Mouse (Mus musculus) heart, adult 11 months (tissue): ENCODE results near the gene Cd55b.
"Not testable (repeated sequence)": the region's sequence is repeated elsewhere in the genome, so short reads cannot be mapped to it uniquely, and the experiment has no call there.

ENCODE experiments used
- DNase-seq: peaks from one replicate; pipeline ENCODE4 v3.0.0; 2022

Cd55b gene

GRCm38 (mm10) chr1:130422664-130423111 is at the start of gene Cd55b:
Gene Cd55b (minus strand): TSS chr1:130423009.
- peak; percentile 92 for DNase-seq

DNA sequence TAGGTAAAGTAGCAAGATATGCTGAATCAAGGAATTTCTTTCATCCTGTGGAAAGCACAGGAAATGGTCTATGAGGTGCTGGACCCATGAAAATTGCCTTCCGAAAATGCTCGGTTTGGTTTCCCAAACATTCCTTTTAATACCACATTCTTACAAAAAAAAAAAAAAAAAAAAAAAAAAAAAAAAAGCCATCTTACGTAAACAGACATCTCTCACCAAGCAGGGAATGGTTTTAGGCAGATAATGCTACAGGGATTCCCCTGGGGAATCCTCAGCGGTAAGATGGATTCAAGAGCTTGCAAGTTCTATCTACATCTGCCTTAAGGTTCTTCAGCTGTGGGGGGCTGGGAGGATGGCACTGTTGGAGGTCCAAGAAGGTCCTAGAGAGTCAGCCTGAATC is 47.3 kb upstream of the Cd55b start:
- DNase-seq, result no peak

- DNase-seq, result peak; percentile 27
Measured at GRCm38 (mm10) chr1:130467453-130467852, 44.6 kb upstream of the Cd55b start.

DNA sequence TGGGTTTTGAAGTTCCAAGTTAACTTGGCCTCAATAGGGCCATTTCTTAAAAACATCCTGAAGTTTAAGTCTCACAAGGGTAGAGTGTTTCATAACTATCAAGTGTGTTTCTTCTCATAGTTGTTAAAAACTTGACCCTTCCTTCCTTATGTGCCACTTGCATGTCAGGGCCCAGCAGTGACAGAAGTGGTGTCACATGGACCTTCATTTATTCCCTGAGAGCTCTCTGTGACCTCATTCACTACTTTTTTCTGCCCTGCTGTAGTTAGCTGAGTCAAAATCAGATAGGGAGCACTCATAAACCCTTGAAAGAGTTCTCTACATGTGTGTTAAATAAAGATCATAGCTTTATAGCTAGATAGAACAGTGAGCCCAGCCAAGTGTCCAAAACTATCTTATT is 41.4 kb upstream of the Cd55b start:
- no peak for DNase-seq

GRCm38 (mm10) chr1:130462867-130463266 is 40.1 kb upstream of the Cd55b start:
- DNase-seq, result no peak

DNA sequence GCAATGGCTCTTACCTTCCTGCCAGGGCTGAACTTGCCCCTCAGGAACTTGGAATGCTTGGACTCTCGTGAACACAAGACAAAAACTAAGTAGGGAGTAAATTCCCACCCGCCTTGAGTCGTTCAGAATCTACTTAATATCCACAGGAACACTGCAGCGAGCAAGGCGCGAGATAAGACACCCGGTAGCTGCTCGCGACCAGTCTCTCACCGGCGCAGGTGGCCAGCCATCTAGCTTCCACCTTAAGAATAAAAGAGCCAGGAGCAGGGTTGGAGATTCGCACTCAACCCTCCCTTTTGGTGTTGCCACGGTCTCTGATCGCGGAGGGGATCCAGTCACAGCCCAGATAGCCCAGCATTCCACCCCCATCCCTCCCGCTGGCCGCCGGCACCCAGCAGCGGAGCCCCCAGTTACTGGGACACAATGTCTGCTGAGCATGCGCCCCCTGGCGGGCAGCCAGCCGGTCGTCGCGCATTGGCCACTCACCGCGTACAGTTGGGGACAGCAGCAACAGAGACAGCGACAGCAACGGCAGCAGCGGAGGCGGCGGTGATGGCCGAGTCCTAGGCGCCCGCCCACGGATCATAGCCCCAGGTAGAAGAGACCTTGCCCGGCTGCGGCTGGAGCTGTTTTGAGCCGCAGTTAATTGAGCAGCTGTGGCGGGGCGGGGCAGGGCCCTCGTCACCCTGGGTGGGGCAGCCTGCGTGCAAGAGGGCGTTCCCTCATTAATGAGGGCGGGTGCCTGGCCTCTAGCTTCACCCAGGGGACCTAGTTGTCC is 39.5 kb upstream of the Cd55b start, which contains the start of gene Cd55:
Gene Cd55, minus strand, starts transcription at position 661 of the 778 bp plus-strand sequence.
- DNase-seq, result peak; percentile 99

DNA sequence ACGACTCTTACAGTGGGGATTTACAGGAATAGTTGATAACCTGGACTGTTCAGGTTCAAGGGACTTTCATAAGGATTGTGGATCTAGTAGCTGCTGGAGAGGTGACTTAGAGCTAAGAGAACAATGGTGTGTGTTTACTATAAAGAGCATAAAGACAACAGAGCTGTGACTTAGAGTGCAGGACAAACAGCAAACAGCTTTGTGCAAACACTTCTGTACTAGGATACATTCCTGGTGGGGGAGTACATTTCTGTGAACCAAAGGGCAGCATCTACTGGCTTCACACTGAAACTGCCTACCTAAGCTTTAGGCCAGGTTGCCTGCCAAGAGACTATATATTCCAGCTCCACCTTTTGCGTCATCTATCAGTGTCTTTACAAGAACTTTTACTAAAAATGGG is 32.3 kb upstream of the Cd55b start:
- DNase-seq, result no peak

GRCm38 (mm10) chr1:130442930-130443329 is 20.1 kb upstream of the Cd55b start:
- not testable (repeated sequence) for DNase-seq

GRCm38 (mm10) chr1:130430920-130431319 is 8.1 kb upstream of the Cd55b start:
- no peak for DNase-seq

- DNase-seq, result not testable (repeated sequence)
Measured at GRCm38 (mm10) chr1:130428667-130429066, 5.9 kb upstream of the Cd55b start.

- DNase-seq, result not testable (repeated sequence)
Measured at GRCm38 (mm10) chr1:130427175-130427853, 4.5 kb upstream of the Cd55b start.

GRCm38 (mm10) chr1:130422033-130422432 is 776 bp downstream of the Cd55b start:
- not testable (repeated sequence) for DNase-seq

- not testable (repeated sequence) for DNase-seq
Measured at GRCm38 (mm10) chr1:130397109-130397508, 25.7 kb downstream of the Cd55b start.

GRCm38 (mm10) chr1:130387282-130387681 is 35.5 kb downstream of the Cd55b start:
- peak; percentile 27 for DNase-seq

- peak; percentile 56 for DNase-seq
Measured at GRCm38 (mm10) chr1:130377726-130378429, 44.9 kb downstream of the Cd55b start.

DNA sequence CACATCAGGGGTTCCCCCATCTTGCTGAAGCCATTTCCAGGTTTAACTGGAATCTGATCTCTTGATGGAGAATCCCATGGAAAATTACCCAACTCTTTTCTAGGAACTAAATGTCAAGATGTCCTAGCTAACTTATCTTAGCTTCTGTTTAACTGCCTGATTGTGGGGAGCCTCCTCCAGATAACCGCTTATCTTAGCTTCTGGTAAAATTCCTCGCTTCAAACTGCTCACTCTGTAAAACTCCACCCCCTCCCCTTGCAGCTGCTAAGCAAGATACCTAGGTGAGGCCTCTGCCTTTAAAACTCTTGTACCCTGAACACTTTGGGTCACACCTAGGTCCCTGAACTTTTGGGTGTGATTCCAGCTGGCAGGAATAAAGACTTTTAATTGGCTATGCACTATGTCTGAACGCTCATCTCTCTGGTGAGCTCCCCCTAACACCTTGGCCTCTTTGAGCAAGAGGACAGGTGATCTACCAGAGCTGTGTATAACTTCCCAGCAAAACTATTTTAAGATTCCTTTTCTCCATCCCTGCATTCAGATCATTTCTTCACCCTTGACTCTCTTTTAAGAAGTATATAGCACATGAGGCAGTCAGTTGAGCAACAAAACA is 48.5 kb downstream of the Cd55b start:
- peak; percentile 18 for DNase-seq

DNA sequence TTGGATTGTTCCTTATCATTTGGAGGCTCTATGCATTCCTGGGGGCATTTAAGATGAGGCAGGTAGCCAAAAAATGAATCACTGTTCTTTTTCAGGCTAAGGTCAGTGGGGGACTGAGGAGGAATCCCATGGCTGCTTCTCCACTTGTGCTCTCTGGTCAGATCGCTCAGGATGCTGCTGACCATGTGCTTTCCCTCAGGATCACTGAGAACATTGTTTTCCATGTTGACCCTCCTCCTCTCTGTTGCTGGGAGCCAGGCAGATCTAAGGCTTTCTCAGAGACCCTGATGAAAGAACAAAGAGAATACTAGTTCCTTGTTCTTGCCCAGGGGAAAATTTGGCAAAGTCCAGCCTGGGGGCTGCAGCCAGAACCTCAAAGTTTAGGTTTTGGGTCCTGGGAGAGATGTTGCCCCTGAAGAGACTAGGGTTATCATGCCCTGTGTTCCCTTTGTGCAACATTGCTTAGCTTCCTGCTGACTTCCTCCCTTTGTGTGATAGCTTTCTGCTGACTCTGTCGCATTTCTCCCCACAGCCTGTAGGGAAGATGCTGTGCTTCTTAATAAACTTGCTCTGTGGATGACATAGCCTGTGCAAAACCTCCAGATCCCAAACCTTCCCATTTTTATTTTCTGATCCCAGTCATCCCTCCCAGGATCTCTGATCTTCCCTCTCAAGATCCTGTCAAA is 49.3 kb downstream of the Cd55b start:
- peak; percentile 87 for DNase-seq

DNA sequence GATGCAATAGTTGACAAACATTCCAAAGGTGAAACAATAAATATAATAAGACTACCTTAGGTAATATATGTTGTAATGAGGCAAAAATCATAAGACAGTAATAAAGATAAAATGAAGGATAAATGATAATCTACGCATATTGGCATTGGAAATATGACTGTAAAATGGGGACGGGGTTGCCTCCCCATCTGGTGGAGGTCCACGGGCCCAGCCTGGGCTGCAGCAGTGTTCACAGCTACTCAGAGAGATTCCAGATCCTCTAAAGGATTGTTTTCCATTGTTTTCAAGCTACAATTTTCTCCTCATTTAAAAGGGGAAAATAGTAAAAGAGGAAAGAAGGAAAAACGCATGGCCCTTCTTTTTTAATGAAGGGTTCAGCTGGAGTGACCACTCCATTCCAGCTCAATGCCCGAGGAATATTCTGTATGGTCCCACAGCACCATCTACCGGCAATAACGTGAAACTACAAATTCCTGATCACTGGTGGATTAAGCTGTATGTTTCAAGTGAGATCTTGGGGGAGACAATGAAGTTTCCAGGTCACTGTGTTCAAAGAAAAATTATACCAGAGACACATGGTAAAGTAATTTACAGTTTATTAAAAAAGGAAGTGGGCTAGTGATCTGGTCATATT is 50.8 kb downstream of the Cd55b start:
- DNase-seq, result peak; percentile 92

- DNase-seq, result peak; percentile 27
Measured at GRCm38 (mm10) chr1:130371291-130371690, 51.5 kb downstream of the Cd55b start.

GRCm38 (mm10) chr1:130350077-130350635 is 72.7 kb downstream of the Cd55b start:
- DNase-seq, result peak; percentile 73

DNA sequence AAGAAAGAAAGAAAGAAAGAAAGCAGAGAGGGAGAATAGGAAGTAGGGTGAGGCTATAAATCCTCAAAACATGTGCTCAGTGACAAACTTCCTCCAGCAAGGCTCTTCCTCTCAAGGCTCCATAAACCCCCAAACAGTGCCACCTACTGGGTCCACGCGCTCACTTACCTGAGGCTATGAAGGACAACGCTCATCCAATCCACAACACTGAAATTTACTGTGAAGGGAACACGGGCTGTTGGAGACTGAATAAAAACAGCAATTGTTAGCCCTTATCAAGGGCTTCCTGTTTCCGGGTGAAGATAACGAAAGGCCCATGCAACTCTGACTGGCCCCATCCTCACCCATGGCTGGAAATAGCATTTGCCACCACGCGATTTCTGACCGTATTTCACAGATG is 80.4 kb downstream of the Cd55b start:
- DNase-seq, result no peak
